Comparison of ENCODE assay signal across 21 mouse cellular contexts in genomic region chr5:33488152-33488561, GRCm38 (mm10). TPM values are rescaled to one million over a fixed set of nuclear protein-coding genes. Genes with fewer than 3 reads are reported as not detected.
A peak's percentile ranks its signal among the peaks of the same experiment; 100 is the strongest.
DNase-seq lines count a peak whose midpoint lies in the region; ATAC-seq and TF ChIP-seq lines count a peak whose summit lies in the region.
"Had no signal": no experiment of that assay in that cellular context is flagged by ENCODE, and none has a peak within 500 bp of the region (broad histone marks: within the 10 kb centered on the region; RNA-seq: fewer than 3 reads in every experiment).

No protein-coding gene starts in this region.

- 0 out of 2 replicates have a peak, but pooled peaks cover 3% of the 10 kb centered on the region for H3K9me3 ChIP-seq in heart, embryonic 12.5 days (replicated peaks)
- H3K9me3 ChIP-seq in hindbrain, embryonic 13.5 days = no peaks in the 10 kb centered on the region
- H3K9me3 ChIP-seq: embryonic facial prominence, embryonic 12.5 days; forebrain, embryonic 13.5 days; lung, embryonic 15.5 days had no signal

- 0 out of 2 replicates have a peak overlapping the region, but pooled peaks have one; percentile 11 for H3K4me2 ChIP-seq in heart, embryonic 12.5 days
- no peak overlapping the region for H3K4me2 ChIP-seq in hindbrain, embryonic 13.5 days
- H3K4me2 ChIP-seq: embryonic facial prominence, embryonic 12.5 days; forebrain, embryonic 13.5 days; lung, embryonic 15.5 days had no signal

- H3K36me3 ChIP-seq in heart, embryonic 12.5 days = no peaks in the 10 kb centered on the region
- H3K36me3 ChIP-seq in hindbrain, embryonic 13.5 days = no peaks in the 10 kb centered on the region
- H3K36me3 ChIP-seq: embryonic facial prominence, embryonic 12.5 days; lung, embryonic 15.5 days had no signal

- peak; percentile 44 for ATAC-seq in heart, embryonic 12.5 days (ENCODE audit: insufficient number of reproducible peaks, low FRiP score)
- peak; percentile 37; the same call in 1 of the 2 replicates for ATAC-seq in hindbrain, embryonic 13.5 days (ENCODE audit: low FRiP score)
- ATAC-seq: forebrain, embryonic 13.5 days; inflammation-experienced regulatory T-cells, adult 6 months had no signal

- H3K27me3 ChIP-seq in heart, embryonic 12.5 days (replicated peaks) = peaks cover 51% of the 10 kb centered on the region
- peaks cover 73% of the 10 kb centered on the region for H3K27me3 ChIP-seq in hindbrain, embryonic 13.5 days

- no peak for TF ChIP-seq CTCF in brain, embryonic 14.5 days (IDR thresholded peaks at IDR 0.05; ENCODE audit: borderline replicate concordance, extremely low read depth, insufficient read depth, insufficient read length)

- peak overlapping the region; percentile 15; the same call in 1 of the 2 replicates for H3K9ac ChIP-seq in heart, embryonic 12.5 days
- no peak overlapping the region for H3K9ac ChIP-seq in hindbrain, embryonic 13.5 days
- H3K9ac ChIP-seq: embryonic facial prominence, embryonic 12.5 days; forebrain, embryonic 13.5 days; lung, embryonic 15.5 days had no signal

- TF ChIP-seq POLR2A in brain, embryonic 14.5 days (IDR thresholded peaks at IDR 0.05; ENCODE audit: borderline replicate concordance, extremely low read depth, insufficient read depth, insufficient read length, poor library complexity, severe bottlenecking) = no peak

- no peak overlapping the region for H3K4me3 ChIP-seq in heart, embryonic 12.5 days
- H3K4me3 ChIP-seq in hindbrain, embryonic 13.5 days = no peak overlapping the region
- H3K4me3 ChIP-seq: embryonic facial prominence, embryonic 12.5 days; forebrain, embryonic 13.5 days; gastrocnemius, adult 2 months; lung, embryonic 15.5 days had no signal

- H3K4me1 ChIP-seq in heart, embryonic 12.5 days (replicated peaks) = peaks cover 60% of the 10 kb centered on the region
- H3K4me1 ChIP-seq in hindbrain, embryonic 13.5 days (replicated peaks) = peaks cover 27% of the 10 kb centered on the region
- H3K4me1 ChIP-seq: lung, embryonic 15.5 days had no signal

- peak; percentile 93 for DNase-seq in heart, adult 11 months
- no peak for DNase-seq in heart, postnatal 25 days (ENCODE audit: low spot score)
- peak; percentile 41 for DNase-seq in brain, embryonic 14.5 days (ENCODE audit: low read depth)
- DNase-seq in MN1 (ENCODE audit: low spot score) = no peak
- DNase-seq in layer of hippocampus, postnatal 14 days (ENCODE audit: low spot score in 2 of 2) = no peak
- DNase-seq: cerebellum, adult 9-10 months; gastrocnemius, adult 2 months; kidney, postnatal 36 days; liver; right cerebral cortex, adult 18-20 months; thymus, postnatal 14 days had no signal

- WGBS in heart, embryonic 12.5 days = 9% methylated on average over 9 of the region's 9 CpGs
- 5% methylated on average over 9 of the region's 9 CpGs for WGBS in hindbrain, embryonic 13.5 days

- H3K27ac ChIP-seq in heart, embryonic 12.5 days (ENCODE audit: poor library complexity, severe bottlenecking) = peak overlapping the region; percentile 11; the same call in 1 of the 2 replicates
- no peak overlapping the region for H3K27ac ChIP-seq in hindbrain, embryonic 13.5 days
- H3K27ac ChIP-seq: embryonic facial prominence, embryonic 12.5 days; forebrain, embryonic 13.5 days; gastrocnemius, adult 2 months; lung, embryonic 15.5 days had no signal

- intact Hi-C loops in heart, postnatal 25 days (cut with DNase I) = no loop called here

RNA-seq across cellular contexts. Expression of gene Nkx1-1, which starts 54.4 kb away (rescaled TPM):
- total RNA-seq in heart, postnatal 25 days (2021) = not detected
- polyA plus RNA-seq in brain, embryonic 14.5 days (2012; rRNA removed) = 1.8 and 4.1 TPM in 2 replicates
- not detected in 2 replicates for polyA plus RNA-seq in heart, embryonic 12.5 days (2016; fragmentation: Nextera tagmentation; extraction: Ambion mirVana)
- 0.38 and 0.45 TPM in 2 replicates for polyA plus RNA-seq in hindbrain, embryonic 13.5 days (2015; fragmentation: Nextera tagmentation; extraction: Ambion mirVana)
- not detected for total RNA-seq in layer of hippocampus, postnatal 14 days (2021)
- total RNA-seq: gastrocnemius, adult 2 months; left cerebral cortex, adult 18-20 months; megakaryocyte-erythroid progenitor cell, adult 5-6 weeks; MEL had no signal
- polyA plus RNA-seq: embryonic facial prominence, embryonic 12.5 days; forebrain, embryonic 13.5 days; inflammation-experienced regulatory T-cells, adult 6 months; lung, embryonic 15.5 days; stomach, embryonic 14.5 days had no signal

Comparison
In these comparisons a context has a peak if more than half of its experiments do, and no peak if none do; other contexts are left out.
1. DNase-seq: peak in heart, adult 11 months (single experiment) and brain, embryonic 14.5 days (single experiment); none in heart, postnatal 25 days (single experiment), MN1 (single experiment) and layer of hippocampus, postnatal 14 days (0 of 2).